Mouse (Mus musculus): Measurements from ENCODE around the gene Zfp488. TPM values are rescaled to one million over a fixed set of nuclear protein-coding genes. Genes with fewer than 3 reads are reported as not detected.

Zfp488 gene
- 1 to 10 TPM; 2.9 to 3.8 TPM for total RNA-seq (2021)
- long read RNA-seq, experiment 1, full-length matches to known transcripts = 2 of 3 reads
- long read RNA-seq, experiment 1, partial matches to known transcripts = 0 of 3 reads
- long read RNA-seq, experiment 1, other reads (novel, unspliced or antisense) = 1 of 3 reads
- long read RNA-seq, experiment 2, full-length matches to known transcripts = 2 of 2 reads
- long read RNA-seq, experiment 2, partial matches to known transcripts = 0 of 2 reads
- long read RNA-seq, experiment 2, other reads (novel, unspliced or antisense) = 0 of 2 reads

DNA sequence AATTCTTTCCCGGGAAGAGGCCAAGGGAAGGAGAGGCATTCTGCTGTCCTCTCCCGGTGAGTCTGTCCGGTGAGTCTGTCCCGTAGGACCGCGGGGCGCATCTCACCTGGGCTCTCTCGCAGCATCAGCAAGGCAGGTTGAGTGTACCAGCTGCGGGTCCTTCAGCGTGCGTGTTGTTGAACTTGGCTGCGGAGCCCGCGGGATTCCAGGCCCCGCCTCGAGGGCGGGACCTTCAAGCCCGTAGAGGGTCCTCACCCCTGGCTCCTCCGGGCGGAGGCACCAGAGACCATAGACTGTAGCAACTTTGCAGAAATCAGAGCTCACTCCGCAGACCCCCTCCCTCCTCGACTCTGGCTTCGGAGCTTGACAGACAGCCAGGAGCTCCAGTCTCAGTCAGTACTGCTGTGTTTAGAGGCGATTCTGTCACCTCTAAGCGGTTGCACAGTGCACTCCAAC lies at the start of gene Zfp488:
Gene Zfp488, minus strand, starts transcription at position 161 of the 456 bp plus-strand sequence.
- Histone ChIP-seq H3K4me3 (peak within 1 kb of the TSS; percentile 23), H3K27ac (no peak within 1 kb of the TSS; the same call in 1 of the 2 replicates)
- no peak for DNase-seq (ENCODE audit: extremely low spot score in 1 of 2, low spot score in 2 of 2)
- TF ChIP-seq CTCF (IDR thresholded peaks at IDR 0.05) = no peak
- intact Hi-C loops (cut with DNase I) = no loop called here

DNA sequence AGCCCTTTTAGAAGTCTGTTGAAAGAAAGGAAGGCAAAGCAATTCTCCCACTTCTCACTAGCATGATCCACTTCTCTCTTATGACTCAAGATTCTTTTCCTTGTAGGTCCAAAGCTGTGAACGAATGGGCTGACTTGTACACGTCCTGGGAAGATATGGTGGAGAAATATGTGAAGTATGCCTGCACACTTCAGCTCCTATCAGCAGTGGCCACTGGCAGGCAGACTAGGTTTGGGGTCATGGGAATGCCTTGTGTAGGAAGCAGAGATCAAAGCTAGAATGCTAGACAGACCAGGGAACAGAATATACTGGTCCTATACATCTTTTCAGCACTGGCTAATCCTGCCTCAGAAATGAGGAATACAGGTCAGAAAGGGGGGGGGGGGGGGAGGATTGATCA lies 48.1 kb upstream of the Zfp488 start:
- Histone ChIP-seq H3K27ac (no peak overlapping the region), H3K4me3 (no peak overlapping the region)
- intact Hi-C loops (cut with DNase I) = no loop called here
- TF ChIP-seq CTCF (IDR thresholded peaks at IDR 0.05) = no peak
- DNase-seq (ENCODE audit: extremely low spot score in 1 of 2, low spot score in 2 of 2) = no peak

DNA sequence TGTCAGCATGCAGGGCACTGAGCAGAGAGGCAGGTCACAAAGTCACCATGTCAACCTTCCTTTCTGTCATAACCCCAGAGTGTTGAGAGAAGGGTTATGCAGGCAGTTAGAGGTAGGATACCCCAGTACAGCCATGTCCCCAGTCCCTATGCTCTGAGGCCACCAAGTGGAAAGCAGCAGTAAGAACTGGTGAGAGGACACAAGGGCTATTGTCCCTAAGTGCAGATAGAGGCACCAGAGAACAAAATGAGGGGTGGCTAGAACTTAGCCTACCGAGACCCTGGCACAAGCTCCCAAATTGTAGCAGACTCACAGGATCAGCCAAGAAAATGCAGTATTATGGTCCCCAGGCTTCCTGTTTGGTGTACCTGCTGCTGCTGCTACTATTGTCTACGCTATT lies 38.4 kb upstream of the Zfp488 start:
- TF ChIP-seq CTCF (IDR thresholded peaks at IDR 0.05) = peak; percentile 12
- Histone ChIP-seq H3K4me3 (no peak overlapping the region), H3K27ac (no peak overlapping the region)
- intact Hi-C loops (cut with DNase I) = no loop called here
- DNase-seq (ENCODE audit: extremely low spot score in 1 of 2, low spot score in 2 of 2) = no peak

DNA sequence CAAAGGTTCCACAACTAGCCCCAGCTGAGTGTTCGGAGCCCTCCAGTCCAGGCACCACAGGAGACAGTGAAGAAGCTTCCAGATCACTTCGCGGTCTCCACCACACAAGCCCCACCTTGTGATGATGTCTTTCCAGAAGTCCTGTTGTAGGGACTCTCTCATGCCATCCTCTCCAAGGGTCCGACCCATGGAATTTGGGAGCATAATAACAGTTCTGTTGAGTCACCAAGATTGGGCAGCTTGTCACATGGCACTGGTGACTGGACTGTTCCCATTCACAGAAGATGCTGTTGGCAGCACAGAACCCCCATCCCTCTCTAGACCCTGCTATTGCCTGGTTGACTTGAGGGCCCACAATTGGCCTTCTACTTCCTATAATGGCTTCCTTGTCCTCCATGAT lies 37.8 kb upstream of the Zfp488 start, which contains the start of gene Gm5460:
Gene Gm5460, plus strand, starts transcription at position 378 of the 400 bp plus-strand sequence.
- TF ChIP-seq CTCF (IDR thresholded peaks at IDR 0.05) = no peak
- DNase-seq (ENCODE audit: extremely low spot score in 1 of 2, low spot score in 2 of 2) = no peak
- H3K4me3 ChIP-seq = no peak within 1 kb of the TSS
- no peak within 1 kb of the TSS for H3K27ac ChIP-seq
- intact Hi-C loops (cut with DNase I) = no loop called here

DNA sequence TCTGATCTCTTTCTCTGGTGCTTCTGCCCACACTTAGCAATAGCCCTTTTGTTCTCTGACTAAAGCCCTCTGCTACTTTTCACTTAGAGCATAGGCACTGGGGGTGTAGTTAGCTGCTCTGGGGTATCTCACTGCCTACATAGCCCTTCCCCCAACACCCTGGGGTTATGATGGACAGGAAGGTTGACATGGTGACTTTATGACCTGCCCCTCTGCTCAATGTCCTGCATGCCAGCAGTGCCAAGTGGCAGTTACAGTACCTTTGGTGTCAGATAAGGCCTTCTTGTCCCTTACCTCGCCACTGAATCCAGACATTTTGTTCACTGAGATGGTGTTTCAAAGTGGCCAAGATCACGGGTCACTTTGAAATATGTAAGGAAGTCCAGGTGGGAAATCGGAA lies 36.5 kb upstream of the Zfp488 start, which contains the start of gene Gm30083:
Gene Gm30083, minus strand, starts transcription at position 120 of the 400 bp plus-strand sequence.
- no peak within 1 kb of the TSS for H3K27ac ChIP-seq
- TF ChIP-seq CTCF (IDR thresholded peaks at IDR 0.05) = no peak
- no peak within 1 kb of the TSS for H3K4me3 ChIP-seq
- intact Hi-C loops (cut with DNase I) = no loop called here
- DNase-seq (ENCODE audit: extremely low spot score in 1 of 2, low spot score in 2 of 2) = no peak

DNA sequence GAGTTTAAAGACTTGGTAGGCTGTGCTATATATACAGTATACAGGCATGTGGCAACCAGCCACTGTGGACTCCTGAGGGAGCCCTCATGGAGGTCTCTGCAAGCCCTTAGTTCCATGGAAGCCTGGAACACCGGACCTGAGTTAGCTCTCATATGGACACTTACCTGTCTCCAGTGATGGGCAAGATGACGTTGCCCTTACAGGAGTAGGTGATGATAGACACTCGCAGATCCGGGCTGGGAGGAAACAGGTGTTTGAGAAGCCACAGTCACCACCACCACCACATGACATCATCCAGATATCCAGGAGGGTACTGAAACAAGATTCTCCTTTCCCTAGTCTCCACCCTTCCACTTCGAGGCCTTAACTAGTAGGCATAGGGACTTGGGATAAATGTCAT lies 23.8 kb upstream of the Zfp488 start:
- Histone ChIP-seq H3K27ac (no peak overlapping the region), H3K4me3 (no peak overlapping the region)
- no peak for TF ChIP-seq CTCF (IDR thresholded peaks at IDR 0.05)
- no peak for DNase-seq (ENCODE audit: extremely low spot score in 1 of 2, low spot score in 2 of 2)
- intact Hi-C loops (cut with DNase I) = no loop called here

DNA sequence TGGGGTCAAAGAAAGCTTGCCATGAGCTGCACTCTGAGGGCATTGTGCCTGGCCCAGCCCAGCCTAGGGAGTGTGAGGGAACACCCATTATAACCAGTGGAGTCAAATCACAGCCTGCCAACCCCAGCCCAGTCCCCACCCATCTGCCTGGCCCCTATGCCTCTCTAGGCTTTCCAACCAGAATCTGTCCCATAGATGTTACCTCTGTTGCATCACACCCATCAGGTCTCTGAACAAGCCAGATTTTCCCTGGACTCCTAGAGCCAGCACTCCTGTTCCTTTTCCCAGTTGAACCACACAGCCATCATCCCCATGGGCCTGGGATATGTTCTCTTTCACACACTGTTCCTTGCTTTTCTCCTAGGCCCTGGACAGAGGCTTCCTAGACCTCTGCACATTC lies 22.9 kb upstream of the Zfp488 start:
- TF ChIP-seq CTCF (IDR thresholded peaks at IDR 0.05) = no peak
- H3K27ac ChIP-seq = no peak overlapping the region
- intact Hi-C loops (cut with DNase I) = no loop called here
- no peak overlapping the region for H3K4me3 ChIP-seq
- DNase-seq (ENCODE audit: extremely low spot score in 1 of 2, low spot score in 2 of 2) = no peak

DNA sequence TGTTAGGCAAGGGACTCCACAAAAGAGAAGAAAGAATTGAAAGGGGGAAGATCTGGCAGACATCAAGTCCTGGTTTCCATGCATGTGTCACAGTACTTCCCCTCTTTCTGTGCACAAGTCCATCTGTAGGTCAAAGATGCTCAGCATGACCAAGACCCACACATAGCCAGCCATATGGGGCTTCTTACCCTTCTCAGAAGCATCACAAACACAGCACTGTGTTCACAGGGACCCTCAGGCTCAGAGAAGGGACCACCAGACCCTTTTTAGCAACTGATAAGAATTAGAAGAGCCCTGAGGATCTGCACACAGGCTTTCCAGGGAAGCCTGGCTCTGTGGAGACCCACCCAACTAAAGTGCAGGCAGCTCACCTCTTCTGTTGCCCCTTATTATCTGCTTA lies 21.5 kb upstream of the Zfp488 start:
- H3K4me3 ChIP-seq = no peak overlapping the region
- intact Hi-C loops (cut with DNase I) = no loop called here
- no peak for DNase-seq (ENCODE audit: extremely low spot score in 1 of 2, low spot score in 2 of 2)
- no peak for TF ChIP-seq CTCF (IDR thresholded peaks at IDR 0.05)
- no peak overlapping the region for H3K27ac ChIP-seq

DNA sequence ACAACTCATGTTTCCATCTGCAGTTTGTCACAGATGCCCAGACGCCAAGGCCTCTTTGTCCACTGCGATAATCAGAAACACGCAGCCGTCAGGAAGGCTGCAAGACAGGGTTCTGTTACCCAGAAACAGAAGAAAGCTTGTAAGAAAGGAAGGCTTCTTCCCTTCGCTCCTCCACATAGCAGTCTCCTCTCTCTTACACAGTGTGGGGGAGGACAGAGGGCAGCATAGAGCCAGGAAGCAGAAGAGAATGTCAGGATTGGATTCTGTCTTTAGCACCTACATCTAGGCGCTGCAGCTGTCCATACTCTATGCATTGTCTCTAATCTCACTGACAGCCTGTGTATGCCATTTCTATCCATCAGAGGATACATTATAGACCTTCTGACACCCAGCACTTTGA lies 18.9 kb upstream of the Zfp488 start:
- no peak for DNase-seq (ENCODE audit: extremely low spot score in 1 of 2, low spot score in 2 of 2)
- intact Hi-C loops (cut with DNase I) = no loop called here
- H3K27ac ChIP-seq = no peak overlapping the region
- H3K4me3 ChIP-seq = no peak overlapping the region
- TF ChIP-seq CTCF (IDR thresholded peaks at IDR 0.05) = no peak; the same call in 1 of the 2 replicates

DNA sequence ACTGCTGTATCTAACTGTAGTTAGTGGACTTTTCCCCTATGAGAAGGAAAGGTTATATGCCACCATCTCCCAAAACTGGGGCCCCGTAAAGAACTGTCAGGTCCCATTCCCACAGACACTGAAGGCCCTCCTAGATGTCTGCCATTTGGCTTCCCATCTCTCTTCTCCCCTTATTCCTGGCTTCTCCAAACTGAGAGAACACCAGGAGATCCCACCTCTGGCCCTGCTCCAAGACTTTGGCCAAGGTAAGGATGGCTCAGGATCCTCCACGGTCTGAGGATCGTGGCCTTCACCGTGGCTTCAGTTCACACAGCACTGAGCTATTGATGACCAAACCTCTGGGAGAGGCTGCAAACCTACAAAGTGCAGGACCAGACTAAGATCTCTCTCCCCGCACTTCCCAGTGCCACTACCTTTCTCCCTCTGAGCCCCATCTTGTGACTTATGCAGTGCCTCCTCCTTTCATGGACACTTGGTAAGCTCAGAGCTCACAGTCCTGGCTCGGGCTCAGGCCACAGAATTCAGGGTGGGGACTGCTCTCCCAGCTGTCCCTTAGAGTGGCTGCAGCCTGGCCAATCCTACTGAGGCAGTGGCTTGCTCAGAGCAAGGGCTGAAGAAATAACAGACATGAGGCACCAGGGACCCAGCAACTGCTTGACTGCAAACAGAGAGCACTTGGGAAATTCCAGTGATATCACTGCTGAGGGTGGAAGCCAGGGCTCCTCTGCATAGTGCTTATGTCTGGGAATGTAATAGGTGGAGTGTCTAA lies 15.1 kb upstream of the Zfp488 start:
- Histone ChIP-seq H3K4me3 (no peak overlapping the region), H3K27ac (no peak overlapping the region)
- intact Hi-C loops (cut with DNase I) = no loop called here
- no peak for TF ChIP-seq CTCF (IDR thresholded peaks at IDR 0.05)
- DNase-seq (ENCODE audit: extremely low spot score in 1 of 2, low spot score in 2 of 2) = no peak

DNA sequence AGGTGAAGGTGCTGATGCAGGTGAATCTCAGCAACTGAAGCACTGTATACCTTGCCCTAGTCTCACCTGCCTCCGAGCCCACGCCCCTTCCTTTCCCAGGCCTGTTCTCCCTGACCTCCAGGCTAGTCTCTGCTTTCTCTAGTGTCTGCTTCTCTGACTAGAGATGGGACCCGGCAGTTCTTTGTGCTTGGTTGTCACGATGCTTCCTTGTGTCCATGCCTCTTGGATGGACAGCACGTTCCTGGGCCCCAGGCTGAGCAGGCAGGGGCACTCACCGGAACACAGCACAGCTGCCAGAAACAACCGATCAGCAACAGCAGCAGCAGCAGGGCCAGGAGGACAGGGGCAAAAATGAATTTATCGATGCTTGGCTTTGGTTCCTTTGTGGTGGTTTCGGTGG lies 14.5 kb upstream of the Zfp488 start:
- no peak overlapping the region for H3K4me3 ChIP-seq
- TF ChIP-seq CTCF (IDR thresholded peaks at IDR 0.05) = no peak
- intact Hi-C loops (cut with DNase I) = no loop called here
- DNase-seq (ENCODE audit: extremely low spot score in 1 of 2, low spot score in 2 of 2) = no peak
- no peak overlapping the region for H3K27ac ChIP-seq

DNA sequence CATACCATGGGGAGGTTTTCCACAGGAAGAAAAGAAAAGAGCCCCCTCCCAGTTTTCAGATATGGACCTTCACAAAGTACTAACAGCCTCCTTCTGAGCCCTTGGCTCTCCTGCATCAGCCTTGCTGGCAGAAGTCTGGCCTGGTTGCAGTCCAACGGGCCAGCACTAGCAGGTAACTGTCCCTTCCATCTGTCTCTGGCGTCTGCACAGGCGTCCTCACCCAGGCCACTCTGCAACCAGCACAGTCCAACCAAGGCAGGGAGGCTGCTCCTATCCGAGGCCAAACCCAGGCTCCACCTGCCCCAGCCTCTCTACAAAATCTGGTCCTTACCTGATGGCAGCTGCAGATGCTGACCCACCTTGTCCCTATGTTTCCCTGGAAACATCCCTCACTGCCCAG lies 13.4 kb upstream of the Zfp488 start:
- H3K4me3 ChIP-seq = no peak overlapping the region
- no peak overlapping the region for H3K27ac ChIP-seq
- no peak for TF ChIP-seq CTCF (IDR thresholded peaks at IDR 0.05)
- intact Hi-C loops (cut with DNase I) = no loop called here
- no peak for DNase-seq (ENCODE audit: extremely low spot score in 1 of 2, low spot score in 2 of 2)

All from left cerebral cortex, adult 2 months (tissue).